Mouse (Mus musculus): ENCODE data around the gene Mdn1.
A peak's percentile ranks its signal among the peaks of the same experiment; 100 is the strongest.

- TF ChIP-seq EP300 (IDR thresholded peaks at IDR 0.05; ENCODE audit: low read length) (no peak), TBP (conservative IDR thresholded peaks at IDR 0.05; ENCODE audit: low read depth, low read length) (no peak), JUND (conservative IDR thresholded peaks at IDR 0.05; ENCODE audit: low read depth, low read length) (no peak), ELF1 (IDR thresholded peaks at IDR 0.05; ENCODE audit: low read depth, low read length) (no peak), POLR2A (IDR thresholded peaks at IDR 0.05; ENCODE audit: low read depth, low read length) (no peak), CTCF (conservative IDR thresholded peaks at IDR 0.05 in 1 of 2, IDR thresholded peaks at IDR 0.05 in 1 of 2; ENCODE audit: low read depth in 2 of 2, low read length in 2 of 2) (peak; percentile 40 to 49; a peak in 3 of 4 replicates), E2F4 (IDR thresholded peaks at IDR 0.05; ENCODE audit: insufficient replicate concordance, low read depth, low read length) (no peak), USF1 (IDR thresholded peaks at IDR 0.05; ENCODE audit: low read depth, low read length) (no peak), NELFE (IDR thresholded peaks at IDR 0.05; ENCODE audit: low read depth, low read length) (no peak), SIN3A (IDR thresholded peaks at IDR 0.05; ENCODE audit: low read length) (no peak), PAX5 (IDR thresholded peaks at IDR 0.05; ENCODE audit: low read length) (no peak), ZNF384 (IDR thresholded peaks at IDR 0.05; ENCODE audit: low read depth, low read length) (no peak), CHD2 (IDR thresholded peaks at IDR 0.05; ENCODE audit: low read length) (no peak)
These were observed 23.9 kb downstream of the Mdn1 start for GRCm38 (mm10) chr4:32680843-32681242.

All from CH12.LX (cell line).